Mouse (Mus musculus): ENCODE results near the gene Nudt22. TPM values are rescaled to one million over a fixed set of nuclear protein-coding genes. Genes with fewer than 3 reads are reported as not detected.
"Not testable (repeated sequence)": the region's sequence is repeated elsewhere in the genome, so short reads cannot be mapped to it uniquely, and the experiment has no call there.

The Nudt22 gene
- polyA plus RNA-seq, 1 experiment, result 7.7 TPM

- H3K36me3 ChIP-seq (ENCODE audit: control insufficient read depth, insufficient read depth, low read length, poor library complexity, severe bottlenecking), result no peaks in the 10 kb centered on the region
- no peaks in the 10 kb centered on the region for H3K27me3 ChIP-seq (ENCODE audit: control insufficient read depth, insufficient read depth, low read length, poor library complexity, severe bottlenecking)
- TF ChIP-seq CTCF (IDR thresholded peaks at IDR 0.05; ENCODE audit: low read depth, low read length), result no peak
- TF ChIP-seq EP300 (IDR thresholded peaks at IDR 0.05; ENCODE audit: insufficient read depth, low read depth, low read length), result no peak
- TF ChIP-seq POLR2A (IDR thresholded peaks at IDR 0.05; ENCODE audit: insufficient read depth, low read length), result no peak
- peak overlapping the region; percentile 46 for H3K4me3 ChIP-seq (ENCODE audit: low read depth, low read length)
- H3K4me1 ChIP-seq (ENCODE audit: control insufficient read depth, insufficient read depth, low read length), result no peaks in the 10 kb centered on the region
- H3K27ac ChIP-seq (ENCODE audit: insufficient read depth, low read length), result peak overlapping the region; percentile 75
- H3K9ac ChIP-seq (ENCODE audit: low read depth, poor library complexity, severe bottlenecking), result peak overlapping the region; percentile 34
- no peaks in the 10 kb centered on the region for H3K9me3 ChIP-seq (replicated peaks; ENCODE audit: control insufficient read depth, insufficient read depth, low read length, poor library complexity, severe bottlenecking)
Measured at GRCm38 (mm10) chr19:6993011-6993770, 2.7 kb downstream of the Nudt22 start.

- Histone ChIP-seq H3K27me3 (ENCODE audit: control insufficient read depth, insufficient read depth, low read length, poor library complexity, severe bottlenecking) (no peaks in the 10 kb centered on the region), H3K9me3 (replicated peaks; ENCODE audit: control insufficient read depth, insufficient read depth, low read length, poor library complexity, severe bottlenecking) (no peaks in the 10 kb centered on the region), H3K27ac (ENCODE audit: insufficient read depth, low read length) (peak within 1 kb of the TSS; percentile 75), H3K4me1 (ENCODE audit: control insufficient read depth, insufficient read depth, low read length) (no peaks in the 10 kb centered on the region), H3K9ac (ENCODE audit: low read depth, poor library complexity, severe bottlenecking) (peak within 1 kb of the TSS; percentile 74), H3K4me3 (ENCODE audit: low read depth, low read length) (peak within 1 kb of the TSS; percentile 77), H3K36me3 (ENCODE audit: control insufficient read depth, insufficient read depth, low read length, poor library complexity, severe bottlenecking) (no peaks in the 10 kb centered on the region)
- TF ChIP-seq EP300 (IDR thresholded peaks at IDR 0.05; ENCODE audit: insufficient read depth, low read depth, low read length) (0 out of 2 replicates have a peak, but pooled peaks have one; percentile 27), POLR2A (IDR thresholded peaks at IDR 0.05; ENCODE audit: insufficient read depth, low read length) (no peak)
Measured at GRCm38 (mm10) chr19:6992011-6992858, 3.7 kb downstream of the Nudt22 start, which contains the start of gene Dnajc4. TSS of gene Dnajc4 (minus strand) at chr19:6992572.

- H3K4me1 ChIP-seq (ENCODE audit: control insufficient read depth, insufficient read depth, low read length); H3K27ac ChIP-seq (ENCODE audit: insufficient read depth, low read length); H3K27me3 ChIP-seq (ENCODE audit: control insufficient read depth, insufficient read depth, low read length, poor library complexity, severe bottlenecking); H3K9me3 ChIP-seq (replicated peaks; ENCODE audit: control insufficient read depth, insufficient read depth, low read length, poor library complexity, severe bottlenecking); H3K4me3 ChIP-seq (ENCODE audit: low read depth, low read length); H3K9ac ChIP-seq (ENCODE audit: low read depth, poor library complexity, severe bottlenecking); H3K36me3 ChIP-seq (ENCODE audit: control insufficient read depth, insufficient read depth, low read length, poor library complexity, severe bottlenecking): not testable (repeated sequence)
Measured at GRCm38 (mm10) chr19:6991166-6991565, 4.8 kb downstream of the Nudt22 start.

- TF ChIP-seq POLR2A (IDR thresholded peaks at IDR 0.05; ENCODE audit: insufficient read depth, low read length) (no peak), CTCF (IDR thresholded peaks at IDR 0.05; ENCODE audit: low read depth, low read length) (no peak), EP300 (IDR thresholded peaks at IDR 0.05; ENCODE audit: insufficient read depth, low read depth, low read length) (no peak)
- H3K27ac ChIP-seq (ENCODE audit: insufficient read depth, low read length), result no peak overlapping the region
- H3K27me3 ChIP-seq (ENCODE audit: control insufficient read depth, insufficient read depth, low read length, poor library complexity, severe bottlenecking), result no peaks in the 10 kb centered on the region
- H3K4me3 ChIP-seq (ENCODE audit: low read depth, low read length), result no peak overlapping the region
- H3K9ac ChIP-seq (ENCODE audit: low read depth, poor library complexity, severe bottlenecking), result no peak overlapping the region
- no peaks in the 10 kb centered on the region for H3K4me1 ChIP-seq (ENCODE audit: control insufficient read depth, insufficient read depth, low read length)
- no peaks in the 10 kb centered on the region for H3K36me3 ChIP-seq (ENCODE audit: control insufficient read depth, insufficient read depth, low read length, poor library complexity, severe bottlenecking)
- no peaks in the 10 kb centered on the region for H3K9me3 ChIP-seq (replicated peaks; ENCODE audit: control insufficient read depth, insufficient read depth, low read length, poor library complexity, severe bottlenecking)
Measured at GRCm38 (mm10) chr19:6990712-6991111, 5.2 kb downstream of the Nudt22 start.

GRCm38 (mm10) chr19:6989251-6989650 lies 6.7 kb downstream of the Nudt22 start:
- H3K4me1 ChIP-seq (ENCODE audit: control insufficient read depth, insufficient read depth, low read length), result no peaks in the 10 kb centered on the region
- no peaks in the 10 kb centered on the region for H3K9me3 ChIP-seq (replicated peaks; ENCODE audit: control insufficient read depth, insufficient read depth, low read length, poor library complexity, severe bottlenecking)
- H3K4me3 ChIP-seq (ENCODE audit: low read depth, low read length), result no peak overlapping the region
- TF ChIP-seq EP300 (IDR thresholded peaks at IDR 0.05; ENCODE audit: insufficient read depth, low read depth, low read length) (no peak), POLR2A (IDR thresholded peaks at IDR 0.05; ENCODE audit: insufficient read depth, low read length) (no peak), CTCF (IDR thresholded peaks at IDR 0.05; ENCODE audit: low read depth, low read length) (no peak)
- no peak overlapping the region for H3K27ac ChIP-seq (ENCODE audit: insufficient read depth, low read length)
- 0 out of 2 replicates have a peak, but pooled peaks cover 3% of the 10 kb centered on the region for H3K36me3 ChIP-seq (ENCODE audit: control insufficient read depth, insufficient read depth, low read length, poor library complexity, severe bottlenecking)
- no peak overlapping the region for H3K9ac ChIP-seq (ENCODE audit: low read depth, poor library complexity, severe bottlenecking)
- no peaks in the 10 kb centered on the region for H3K27me3 ChIP-seq (ENCODE audit: control insufficient read depth, insufficient read depth, low read length, poor library complexity, severe bottlenecking)

GRCm38 (mm10) chr19:6987904-6988285 lies 8.0 kb downstream of the Nudt22 start:
- H3K9ac ChIP-seq (ENCODE audit: low read depth, poor library complexity, severe bottlenecking), result peak overlapping the region; percentile 91
- H3K27ac ChIP-seq (ENCODE audit: insufficient read depth, low read length), result no peak overlapping the region
- H3K9me3 ChIP-seq (replicated peaks; ENCODE audit: control insufficient read depth, insufficient read depth, low read length, poor library complexity, severe bottlenecking), result no peaks in the 10 kb centered on the region
- H3K27me3 ChIP-seq (ENCODE audit: control insufficient read depth, insufficient read depth, low read length, poor library complexity, severe bottlenecking), result no peaks in the 10 kb centered on the region
- TF ChIP-seq EP300 (IDR thresholded peaks at IDR 0.05; ENCODE audit: insufficient read depth, low read depth, low read length), result no peak
- no peak for TF ChIP-seq POLR2A (IDR thresholded peaks at IDR 0.05; ENCODE audit: insufficient read depth, low read length)
- no peak for TF ChIP-seq CTCF (IDR thresholded peaks at IDR 0.05; ENCODE audit: low read depth, low read length)
- H3K4me3 ChIP-seq (ENCODE audit: low read depth, low read length), result peak overlapping the region; percentile 74
- no peaks in the 10 kb centered on the region for H3K4me1 ChIP-seq (ENCODE audit: control insufficient read depth, insufficient read depth, low read length)
- H3K36me3 ChIP-seq (ENCODE audit: control insufficient read depth, insufficient read depth, low read length, poor library complexity, severe bottlenecking), result 0 out of 2 replicates have a peak, but pooled peaks cover 3% of the 10 kb centered on the region
